Mouse (Mus musculus) CH12.LX (cell line): ENCODE results near the gene Mtfp1.

Source experiments
- CTCF ChIP-seq, 2 experiments: IDR thresholded peaks in 1 of 2; conservative IDR thresholded peaks in 1 of 2; 2 replicates each; pipeline ENCODE4 v1.5.1; 2011 to 2012; ENCODE audit warnings: low read depth in 2 of 2, low read length in 2 of 2, improper control_type of control experiment in 1 of 2, inconsistent platforms in 1 of 2, mild to moderate bottlenecking in 1 of 2, moderate library complexity in 1 of 2
- HCFC1 ChIP-seq: IDR thresholded peaks from 2 replicates; pipeline ENCODE4 v1.6.1; 2012; ENCODE audit warnings: low read depth, mild to moderate bottlenecking, inconsistent platforms, low read length, improper control_type of control experiment
- MXI1 ChIP-seq: IDR thresholded peaks from 2 replicates; pipeline ENCODE4 v1.6.1; 2011; ENCODE audit warnings: mild to moderate bottlenecking, low read depth, low read length, improper control_type of control experiment
- TCF12 ChIP-seq: IDR thresholded peaks from 2 replicates; pipeline ENCODE4 v1.6.1; 2014; ENCODE audit warnings: low read depth, mild to moderate bottlenecking, inconsistent platforms, low read length, improper control_type of control experiment
- ZKSCAN1 ChIP-seq: IDR thresholded peaks from 2 replicates; pipeline ENCODE4 v1.6.1; 2012; ENCODE audit warnings: low read depth, inconsistent platforms, low read length, improper control_type of control experiment, borderline replicate concordance

DNA sequence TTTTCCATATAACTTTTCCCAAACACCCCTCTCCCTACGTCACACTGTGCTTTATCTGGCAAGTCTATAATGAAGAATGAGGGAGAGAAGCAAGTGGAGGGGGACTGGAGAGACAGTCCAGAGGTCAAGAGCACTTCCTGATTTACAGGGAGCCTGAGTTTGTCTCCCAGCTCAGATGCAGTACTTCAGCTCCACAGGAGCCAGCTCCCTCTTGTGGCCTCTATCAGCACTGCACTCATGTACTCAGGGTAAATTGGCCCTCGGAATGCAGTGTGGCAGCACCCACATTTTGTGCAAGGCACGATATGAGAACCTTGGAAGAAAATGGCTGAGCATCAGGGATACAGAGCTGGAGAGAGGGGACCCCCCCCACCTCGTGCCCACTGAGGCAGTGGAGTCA is 15.0 kb downstream of the Mtfp1 start:
- no peak for TF ChIP-seq MXI1
- TF ChIP-seq CTCF (conservative IDR thresholded peaks at IDR 0.05 in 1 of 2, IDR thresholded peaks at IDR 0.05 in 1 of 2; ENCODE audit: low read depth in 2 of 2, low read length in 2 of 2): no peak
- TF ChIP-seq HCFC1: no peak
- TF ChIP-seq ZKSCAN1: no peak
- TF ChIP-seq TCF12: no peak
